Mouse (Mus musculus): ENCODE results near the gene Lyrm1. TPM values are rescaled to one million over a fixed set of nuclear protein-coding genes. Genes with fewer than 3 reads are reported as not detected.

Gene Lyrm1
- polyA plus RNA-seq (2015; fragmentation: Nextera tagmentation; extraction: Ambion mirVana): 8.1 and 9.5 TPM in 2 replicates

DNA sequence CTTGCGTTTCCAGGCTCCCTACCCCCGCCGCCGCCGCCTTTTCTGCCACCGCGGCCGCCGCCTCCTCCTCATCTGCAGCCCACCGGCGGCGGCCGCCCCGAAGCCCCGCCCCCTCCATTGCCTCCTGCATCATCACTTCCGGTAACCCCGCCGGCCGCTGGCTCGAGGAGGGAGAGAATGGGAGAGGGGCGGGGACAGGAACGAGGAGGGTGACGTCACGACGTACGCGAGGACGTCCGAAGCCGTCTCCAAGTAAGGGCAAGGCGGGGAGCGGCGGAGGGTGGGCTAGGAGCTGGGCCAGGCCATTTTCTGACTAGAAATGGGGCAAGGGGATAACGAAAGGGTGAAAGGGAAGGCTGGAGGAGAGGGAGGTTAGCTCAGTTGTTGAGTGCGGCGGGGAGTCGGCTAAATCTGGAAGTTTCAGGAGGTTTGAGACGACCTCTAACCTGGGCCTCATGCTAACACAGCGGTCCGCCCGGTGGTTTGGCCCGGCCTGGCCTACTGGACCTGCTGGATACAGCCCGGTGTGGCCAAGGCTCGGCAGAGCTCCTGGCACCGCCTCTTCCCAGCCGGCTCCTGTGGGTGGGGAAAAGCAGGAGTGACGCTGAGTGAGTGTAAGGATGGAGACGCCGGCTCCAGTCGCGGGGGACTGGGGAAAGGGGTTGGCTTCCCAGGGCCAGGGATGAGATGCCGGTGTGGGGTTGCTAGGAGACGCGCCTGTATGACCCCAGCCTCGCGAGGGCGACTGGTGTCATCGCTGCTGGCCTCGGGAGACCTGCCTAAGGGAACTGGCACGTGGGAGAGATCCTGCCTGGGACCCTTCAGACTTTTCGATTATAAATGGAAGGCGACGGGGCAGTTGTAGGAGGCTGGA is at the start of gene Lyrm1, which contains the start of gene Dcun1d3:
Gene Lyrm1, plus strand, starts transcription at position 223 of the 874 bp plus-strand sequence.
Gene Dcun1d3, minus strand, starts transcription at position 660 of the 874 bp plus-strand sequence.
- H3K4me2 ChIP-seq (replicated peaks): peak within 1 kb of the TSS; percentile 74
- no peaks in the 10 kb centered on the region for H3K9me3 ChIP-seq
- no peaks in the 10 kb centered on the region for H3K27me3 ChIP-seq (replicated peaks)
- H3K4me3 ChIP-seq (replicated peaks): peak within 1 kb of the TSS; percentile 70
- ATAC-seq: peak; percentile 98
- H3K4me1 ChIP-seq (replicated peaks): 0 out of 2 replicates have a peak, but pooled peaks cover 5% of the 10 kb centered on the region
- H3K9ac ChIP-seq: peak within 1 kb of the TSS; percentile 86
- H3K36me3 ChIP-seq: no peaks in the 10 kb centered on the region
- peak within 1 kb of the TSS; percentile 91 for H3K27ac ChIP-seq
- WGBS: under 1% methylated on average over 63 of the region's 63 CpGs

DNA sequence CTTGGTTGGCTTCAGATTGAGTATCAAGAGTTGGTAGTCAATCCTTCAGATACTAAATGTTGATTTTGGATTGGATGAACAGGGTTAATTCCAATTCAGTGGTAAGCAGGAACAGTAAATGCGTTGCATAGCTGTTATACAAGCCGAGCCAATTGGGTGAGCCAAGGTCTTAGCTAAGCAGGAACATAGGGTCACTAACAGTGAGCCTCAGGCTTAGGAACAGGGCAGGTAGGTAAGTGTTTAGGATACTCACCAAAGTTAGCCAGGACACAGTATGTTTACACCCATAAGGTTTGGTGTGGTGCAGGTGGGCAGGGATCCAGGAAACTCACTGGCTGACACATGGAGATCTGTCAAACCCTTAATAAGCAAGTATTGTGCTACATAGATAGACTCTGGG is 48.3 kb upstream of the Lyrm1 start:
- H3K9ac ChIP-seq: no peak overlapping the region
- no peak overlapping the region for H3K4me2 ChIP-seq (replicated peaks)
- no peak overlapping the region for H3K4me3 ChIP-seq (replicated peaks)
- WGBS: 85% methylated on average over 2 of the region's 2 CpGs
- no peaks in the 10 kb centered on the region for H3K36me3 ChIP-seq
- ATAC-seq: no peak
- H3K4me1 ChIP-seq (replicated peaks): no peaks in the 10 kb centered on the region
- no peaks in the 10 kb centered on the region for H3K9me3 ChIP-seq
- H3K27ac ChIP-seq: no peak overlapping the region
- no peaks in the 10 kb centered on the region for H3K27me3 ChIP-seq (replicated peaks)

DNA sequence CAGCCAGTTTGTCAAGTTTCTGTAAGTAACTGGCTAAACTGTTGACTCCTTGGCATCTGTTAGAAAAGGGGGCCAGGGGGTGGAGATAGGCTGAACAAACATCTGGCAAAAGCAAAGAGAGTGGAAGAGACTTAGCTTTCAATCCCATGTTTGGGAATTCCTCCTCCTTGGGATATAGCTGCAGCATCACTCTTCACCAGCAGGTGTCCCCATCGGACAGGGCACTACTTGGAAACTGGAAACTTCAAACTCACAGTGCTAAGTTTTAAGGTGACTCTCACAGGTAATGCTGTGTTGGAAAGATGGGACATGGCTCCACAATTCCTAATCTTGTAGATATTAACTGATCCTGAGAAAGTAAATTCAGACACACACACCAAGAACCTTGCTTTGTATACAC is 46.6 kb upstream of the Lyrm1 start:
- no peak overlapping the region for H3K27ac ChIP-seq
- no peaks in the 10 kb centered on the region for H3K9me3 ChIP-seq
- no peak overlapping the region for H3K9ac ChIP-seq
- H3K27me3 ChIP-seq (replicated peaks): no peaks in the 10 kb centered on the region
- peak; percentile 61; the same call in 1 of the 2 replicates for ATAC-seq
- no peaks in the 10 kb centered on the region for H3K36me3 ChIP-seq
- 0% methylated on average over 1 of the region's 1 CpGs for WGBS
- H3K4me3 ChIP-seq (replicated peaks): no peak overlapping the region
- no peaks in the 10 kb centered on the region for H3K4me1 ChIP-seq (replicated peaks)
- no peak overlapping the region for H3K4me2 ChIP-seq (replicated peaks)

DNA sequence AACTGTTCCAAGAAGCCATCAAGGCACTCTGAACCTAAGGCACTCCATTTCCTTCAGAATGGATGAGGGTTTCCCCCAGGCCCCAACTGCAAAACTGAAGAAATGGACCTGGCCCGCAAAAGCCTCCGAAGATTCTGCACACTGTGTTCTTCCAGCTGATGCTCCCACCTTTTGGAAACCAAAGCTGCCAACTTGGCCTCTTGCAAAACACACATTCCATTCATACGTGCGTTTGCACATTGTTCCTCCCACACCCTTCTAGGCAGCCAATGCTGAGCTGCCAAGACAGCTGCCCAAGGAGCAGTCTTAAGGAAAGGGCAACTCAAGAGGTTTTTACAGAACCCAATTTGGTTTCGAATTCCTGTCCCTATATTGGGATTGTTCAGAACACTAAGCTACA is 44.9 kb upstream of the Lyrm1 start:
- Histone ChIP-seq H3K9me3 (no peaks in the 10 kb centered on the region), H3K9ac (no peak overlapping the region), H3K27ac (no peak overlapping the region), H3K27me3 (replicated peaks) (no peaks in the 10 kb centered on the region), H3K4me2 (replicated peaks) (no peak overlapping the region), H3K4me3 (replicated peaks) (no peak overlapping the region), H3K4me1 (replicated peaks) (no peaks in the 10 kb centered on the region), H3K36me3 (no peaks in the 10 kb centered on the region)
- no peak for ATAC-seq
- WGBS: 79% methylated on average over 5 of the region's 5 CpGs

DNA sequence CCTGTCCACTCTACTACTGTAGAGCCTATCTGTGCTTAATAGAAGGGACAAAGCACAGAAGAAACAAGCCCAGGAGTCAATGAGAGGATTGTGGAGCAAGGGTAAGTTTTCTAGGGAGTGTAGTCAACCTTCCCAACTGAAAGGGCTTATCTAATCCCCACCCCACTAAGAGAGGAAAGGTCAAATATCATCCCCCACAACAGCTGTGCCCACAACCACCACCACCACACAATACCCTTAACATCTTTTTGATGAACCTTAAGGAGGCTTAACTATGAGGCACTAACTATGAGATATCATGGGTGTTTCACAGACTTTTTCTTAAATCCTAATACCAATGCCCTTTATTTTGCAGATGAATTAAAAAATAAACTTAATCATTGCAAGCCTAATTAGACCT is 43.2 kb upstream of the Lyrm1 start:
- no peak overlapping the region for H3K4me2 ChIP-seq (replicated peaks)
- no peak overlapping the region for H3K4me3 ChIP-seq (replicated peaks)
- H3K9me3 ChIP-seq: no peaks in the 10 kb centered on the region
- no peaks in the 10 kb centered on the region for H3K4me1 ChIP-seq (replicated peaks)
- peaks cover 2% of the 10 kb centered on the region; the same call in 1 of the 2 replicates for H3K36me3 ChIP-seq
- no peak for ATAC-seq
- no peak overlapping the region for H3K9ac ChIP-seq
- H3K27me3 ChIP-seq (replicated peaks): no peaks in the 10 kb centered on the region
- H3K27ac ChIP-seq: no peak overlapping the region

DNA sequence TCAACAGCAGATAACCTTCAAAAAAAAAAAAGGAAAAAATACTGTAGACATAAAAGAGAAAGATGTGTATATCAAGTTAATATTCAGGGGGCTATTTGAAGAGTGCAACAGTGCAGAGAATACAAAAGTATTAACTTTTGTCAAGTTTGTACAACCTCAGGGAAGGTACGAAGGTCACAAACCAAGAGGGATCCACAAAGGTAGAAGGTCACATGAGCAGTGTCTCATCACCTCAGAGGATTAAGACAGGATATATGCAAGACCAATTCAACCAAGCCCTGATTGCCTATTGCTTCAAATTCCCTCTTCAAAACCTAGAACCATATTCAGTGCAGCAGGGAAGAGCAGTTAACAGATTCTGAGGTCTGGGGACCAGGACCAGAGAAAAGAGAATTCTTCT is 42.5 kb upstream of the Lyrm1 start:
- WGBS: 87% methylated on average over 1 of the region's 1 CpGs
- Histone ChIP-seq H3K27me3 (replicated peaks) (no peaks in the 10 kb centered on the region), H3K9ac (no peak overlapping the region), H3K4me1 (replicated peaks) (no peaks in the 10 kb centered on the region), H3K4me2 (replicated peaks) (no peak overlapping the region), H3K36me3 (peaks cover 5% of the 10 kb centered on the region; the same call in 1 of the 2 replicates), H3K4me3 (replicated peaks) (no peak overlapping the region), H3K9me3 (no peaks in the 10 kb centered on the region), H3K27ac (no peak overlapping the region)
- ATAC-seq: no peak

DNA sequence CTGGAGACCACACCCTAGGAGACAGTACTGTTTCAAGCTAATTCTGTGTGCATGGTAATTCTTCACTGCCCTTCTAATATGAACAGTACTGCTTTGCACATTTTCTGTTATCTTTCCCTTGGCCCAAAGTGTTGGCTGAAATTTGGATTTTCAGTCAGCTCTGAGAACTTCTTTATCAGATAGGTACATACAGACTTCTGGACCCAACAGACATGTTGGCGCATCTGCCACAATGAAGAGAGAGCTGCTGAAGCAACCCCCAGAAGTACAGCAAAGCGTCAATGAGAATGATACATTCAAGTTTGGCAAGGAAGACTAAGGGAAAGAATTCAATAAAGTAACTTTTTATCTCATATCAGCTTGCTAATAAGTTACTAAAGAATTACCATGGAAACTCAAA is 41.3 kb upstream of the Lyrm1 start:
- Histone ChIP-seq H3K4me3 (replicated peaks) (no peak overlapping the region), H3K9me3 (no peaks in the 10 kb centered on the region), H3K4me1 (replicated peaks) (no peaks in the 10 kb centered on the region), H3K4me2 (replicated peaks) (no peak overlapping the region), H3K27ac (no peak overlapping the region), H3K36me3 (peaks cover 7% of the 10 kb centered on the region), H3K27me3 (replicated peaks) (no peaks in the 10 kb centered on the region), H3K9ac (no peak overlapping the region)
- WGBS: 95% methylated on average over 2 of the region's 2 CpGs
- no peak for ATAC-seq

DNA sequence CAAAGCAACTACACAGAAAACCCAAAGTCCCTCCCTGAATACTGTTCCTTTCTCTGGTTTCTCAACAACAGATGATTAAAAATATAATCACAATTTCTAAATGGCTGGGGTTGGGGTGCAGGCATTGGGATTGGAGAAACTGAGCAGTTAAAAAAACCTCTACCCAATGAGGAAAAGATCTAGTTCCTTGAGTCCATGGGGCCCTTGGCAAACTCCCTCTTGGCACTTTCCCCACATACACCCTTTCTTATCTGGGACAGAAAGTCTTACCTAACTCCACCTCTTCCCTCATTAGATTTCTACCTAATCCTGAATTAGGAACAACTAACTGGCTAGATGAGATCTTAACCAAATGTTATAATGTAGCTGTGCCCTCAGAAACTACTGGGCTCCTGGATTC is 40.6 kb upstream of the Lyrm1 start:
- no peak overlapping the region for H3K4me3 ChIP-seq (replicated peaks)
- H3K9me3 ChIP-seq: no peaks in the 10 kb centered on the region
- H3K27ac ChIP-seq: no peak overlapping the region
- no peaks in the 10 kb centered on the region for H3K4me1 ChIP-seq (replicated peaks)
- H3K9ac ChIP-seq: no peak overlapping the region
- H3K4me2 ChIP-seq (replicated peaks): no peak overlapping the region
- peaks cover 10% of the 10 kb centered on the region for H3K36me3 ChIP-seq
- H3K27me3 ChIP-seq (replicated peaks): no peaks in the 10 kb centered on the region
- no peak for ATAC-seq

DNA sequence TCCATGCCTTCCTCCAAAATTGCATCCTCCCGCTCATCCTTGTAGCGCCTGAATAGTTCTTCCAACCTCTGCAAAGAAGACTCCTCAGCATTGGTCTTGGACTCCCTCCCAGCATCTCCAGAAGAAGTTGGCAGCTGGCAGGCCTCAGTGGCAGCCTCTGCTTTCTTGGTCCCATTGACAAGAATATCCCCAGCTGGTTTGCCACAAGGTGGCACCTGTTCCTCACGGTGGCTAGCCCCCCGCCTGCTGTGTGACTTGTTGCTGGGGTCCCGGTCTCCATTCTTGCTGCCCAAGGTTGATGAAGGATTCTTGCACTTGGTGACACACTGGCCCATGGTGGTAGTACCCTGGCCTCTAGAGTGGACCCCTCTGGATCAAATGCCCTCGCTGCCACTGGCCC is 36.2 kb upstream of the Lyrm1 start:
- peaks cover 8% of the 10 kb centered on the region; the same call in 1 of the 2 replicates for H3K4me1 ChIP-seq (replicated peaks)
- no peak overlapping the region for H3K9ac ChIP-seq
- no peak overlapping the region for H3K27ac ChIP-seq
- no peaks in the 10 kb centered on the region for H3K27me3 ChIP-seq (replicated peaks)
- ATAC-seq: no peak
- 84% methylated on average over 6 of the region's 6 CpGs for WGBS
- peaks cover 10% of the 10 kb centered on the region for H3K36me3 ChIP-seq
- no peak overlapping the region for H3K4me3 ChIP-seq (replicated peaks)
- H3K9me3 ChIP-seq: no peaks in the 10 kb centered on the region
- no peak overlapping the region for H3K4me2 ChIP-seq (replicated peaks)

DNA sequence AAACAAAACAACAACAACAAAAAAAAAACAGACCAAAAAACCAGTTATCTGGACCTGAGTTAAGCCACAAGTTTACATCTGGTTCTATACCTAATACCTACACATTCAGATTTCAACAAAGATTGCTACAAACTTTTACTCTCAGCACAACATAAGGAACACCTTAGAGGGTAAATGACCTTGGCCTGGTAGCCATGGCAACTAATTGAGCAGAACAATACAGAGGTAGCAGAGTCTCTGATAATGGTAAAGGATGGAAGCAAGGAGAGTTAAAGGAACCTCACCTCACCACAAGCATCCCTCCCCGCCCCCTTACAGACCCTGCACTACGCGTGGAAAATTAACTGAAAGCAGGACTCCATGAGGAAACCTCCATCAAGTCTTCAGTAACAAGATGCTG is 35.5 kb upstream of the Lyrm1 start:
- WGBS: 80% methylated on average over 3 of the region's 3 CpGs
- Histone ChIP-seq H3K36me3 (peaks cover 10% of the 10 kb centered on the region), H3K4me2 (replicated peaks) (no peak overlapping the region), H3K27me3 (replicated peaks) (no peaks in the 10 kb centered on the region), H3K4me3 (replicated peaks) (no peak overlapping the region), H3K4me1 (replicated peaks) (peaks cover 8% of the 10 kb centered on the region; the same call in 1 of the 2 replicates), H3K9ac (no peak overlapping the region), H3K27ac (no peak overlapping the region), H3K9me3 (no peaks in the 10 kb centered on the region)
- peak; percentile 30 for ATAC-seq

DNA sequence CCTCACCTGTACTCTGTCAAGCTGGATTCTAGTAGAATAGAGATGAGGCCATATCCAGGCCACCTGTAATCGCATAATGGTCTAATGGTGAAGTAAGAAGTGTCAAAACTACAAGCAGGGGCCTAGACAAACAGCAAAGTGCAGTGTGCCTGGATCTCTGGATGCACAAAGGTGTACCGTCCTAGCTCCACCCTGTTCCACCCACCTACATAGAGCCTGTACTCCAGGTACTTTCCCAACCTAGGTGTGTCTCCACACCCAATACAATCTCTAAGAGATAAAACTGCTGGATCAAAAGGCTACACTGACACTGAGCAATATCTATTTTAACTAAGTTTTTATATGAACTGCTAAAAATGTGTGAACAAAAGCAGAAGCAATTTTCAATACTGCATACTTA is 35.1 kb upstream of the Lyrm1 start:
- H3K4me3 ChIP-seq (replicated peaks): no peak overlapping the region
- peak; percentile 89 for ATAC-seq

DNA sequence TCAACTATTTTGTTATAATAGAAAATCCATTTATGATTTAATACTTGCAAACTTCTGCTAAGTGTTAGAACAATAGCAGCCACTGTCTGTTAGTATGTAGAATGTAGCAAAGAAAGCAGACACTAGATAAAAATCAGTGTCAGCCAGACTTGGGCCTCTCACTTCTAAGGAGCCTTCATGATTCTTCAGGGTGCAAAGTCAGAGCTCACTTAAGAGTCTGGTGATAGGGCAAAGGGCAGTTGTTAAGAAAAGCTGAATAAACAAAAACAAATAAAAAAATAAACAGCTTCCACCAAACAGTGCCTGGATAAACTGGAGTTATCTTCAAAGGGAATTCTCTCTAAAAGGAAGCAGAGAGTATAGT is 34.7 kb upstream of the Lyrm1 start:
- Histone ChIP-seq H3K4me2 (replicated peaks) (no peak overlapping the region), H3K27ac (peak overlapping the region; percentile 45; the same call in 1 of the 2 replicates), H3K4me3 (replicated peaks) (no peak overlapping the region), H3K36me3 (peaks cover 10% of the 10 kb centered on the region), H3K9me3 (no peaks in the 10 kb centered on the region), H3K9ac (no peak overlapping the region), H3K4me1 (replicated peaks) (peaks cover 8% of the 10 kb centered on the region; the same call in 1 of the 2 replicates), H3K27me3 (replicated peaks) (no peaks in the 10 kb centered on the region)
- ATAC-seq: peak; percentile 66

More for the DNA sequence above, 35.1 kb upstream of the Lyrm1 start:
- Histone ChIP-seq H3K9me3 (no peaks in the 10 kb centered on the region), H3K9ac (no peak overlapping the region), H3K4me1 (replicated peaks) (peaks cover 8% of the 10 kb centered on the region; the same call in 1 of the 2 replicates), H3K27me3 (replicated peaks) (no peaks in the 10 kb centered on the region), H3K4me2 (replicated peaks) (no peak overlapping the region), H3K27ac (no peak overlapping the region), H3K36me3 (peaks cover 10% of the 10 kb centered on the region)
- 67% methylated on average over 2 of the region's 2 CpGs for WGBS

All from intestine, embryonic 15.5 days (tissue).